Mouse (Mus musculus) bone marrow macrophage, adult 2 months (primary cell): Measurements from ENCODE around the gene Ttc7b.

ENCODE experiments used
- CTCF ChIP-seq: IDR thresholded peaks from 2 replicates; pipeline ENCODE4 v1.5.1; 2012; ENCODE audit warnings: low read depth, mild to moderate bottlenecking, low read length, moderate library complexity
- POLR2A ChIP-seq: IDR thresholded peaks from 2 replicates; pipeline ENCODE4 v1.6.1; 2012; ENCODE audit warnings: mild to moderate bottlenecking, low read depth, low read length, borderline replicate concordance

- no peak for TF ChIP-seq CTCF
- no peak for TF ChIP-seq POLR2A
Measured at GRCm38 (mm10) chr12:100516161-100516838, 4.3 kb downstream of the Ttc7b start.
